ENCODE assay signal across 25 mouse cellular contexts in genomic region chr17:23760231-23760630, GRCm38 (mm10). TPM values are rescaled to one million over a fixed set of nuclear protein-coding genes. Genes with fewer than 3 reads are reported as not detected.
DNase-seq lines count a peak whose midpoint lies in the region; ATAC-seq and TF ChIP-seq lines count a peak whose summit lies in the region.
"Had no signal": no experiment of that assay in that cellular context is flagged by ENCODE, and none has a peak within 500 bp of the region (broad histone marks: within the 10 kb centered on the region; RNA-seq: fewer than 3 reads in every experiment).

No protein-coding gene starts in this region.

- H3K4me2 ChIP-seq in liver, embryonic 13.5 days, result no peak overlapping the region
- H3K4me2 ChIP-seq: embryonic facial prominence, embryonic 12.5 days; forebrain, embryonic 13.5 days; forebrain, embryonic 15.5 days had no signal

- no peak for DNase-seq in liver, embryonic 13.5 days
- DNase-seq in liver (no peak), ES-E14 (ENCODE audit: low read depth, low spot score) (no peak), ZHBTc4 (ENCODE audit: low read depth, low spot score) (peak; percentile 62)
- DNase-seq in neural tube, embryonic 10.5 days (ENCODE audit: extremely low spot score, low spot score), result no peak
- no peak for DNase-seq in retina, embryonic 14.5 days (ENCODE audit: low spot score)
- no peak for DNase-seq in c-Kit-positive CD71-positive TER-119-positive erythroid progenitor cells, embryonic 14.5 days (ENCODE audit: low spot score)
- DNase-seq: adrenal gland, adult 2 months; adrenal gland, postnatal 10 days; adrenal gland, postnatal 25 days; B cell, adult 2 months; cerebellum, adult 11-12 months; cerebellum, adult 2 months; cerebellum, adult 9-10 months; cerebellum, postnatal 10 days; cerebellum, postnatal 25 days; forebrain, postnatal 0 days had no signal

- H3K36me3 ChIP-seq in liver, embryonic 13.5 days, result peaks cover 14% of the 10 kb centered on the region
- H3K36me3 ChIP-seq in E14TG2a.4 (ENCODE audit: insufficient read depth, low read length) (peaks cover 35% of the 10 kb centered on the region), ES-E14 (ENCODE audit: control insufficient read depth, insufficient read depth, low read length, poor library complexity, severe bottlenecking) (peaks cover 31% of the 10 kb centered on the region)

- H3K4me1 ChIP-seq in liver, embryonic 13.5 days (replicated peaks), result peaks cover 7% of the 10 kb centered on the region
- H3K4me1 ChIP-seq in E14TG2a.4 (replicated peaks; ENCODE audit: low read depth, low read length) (peaks cover 75% of the 10 kb centered on the region), ES-E14 (ENCODE audit: control insufficient read depth in 2 of 2, insufficient read depth in 2 of 2, low read length in 2 of 2, poor library complexity in 1 of 2) (peaks cover 0 to 28% of the 10 kb centered on the region in 2 experiments; a peak in 2 of 4 replicates)
- H3K4me1 ChIP-seq: embryonic facial prominence, embryonic 10.5 days; embryonic facial prominence, embryonic 12.5 days; forebrain, embryonic 15.5 days had no signal

- no peak overlapping the region for H3K9ac ChIP-seq in liver, embryonic 13.5 days
- H3K9ac ChIP-seq in ES-E14 (ENCODE audit: insufficient read depth, low read depth, low read length, poor library complexity, severe bottlenecking), result peak overlapping the region; percentile 15; the same call in 1 of the 2 replicates
- H3K9ac ChIP-seq: embryonic facial prominence, embryonic 12.5 days; forebrain, embryonic 13.5 days; forebrain, embryonic 15.5 days; forebrain, postnatal 0 days had no signal

- H3K27me3 ChIP-seq in liver, embryonic 13.5 days, result no peaks in the 10 kb centered on the region
- H3K27me3 ChIP-seq in E14TG2a.4 (ENCODE audit: insufficient read depth, low read length), result no peaks in the 10 kb centered on the region
- H3K27me3 ChIP-seq: CH12.LX; embryonic facial prominence, embryonic 12.5 days; forebrain, embryonic 13.5 days; forebrain, embryonic 15.5 days had no signal

- WGBS in liver, embryonic 13.5 days (ENCODE audit: insufficient replicate concordance), result 84% methylated on average over 9 of the region's 9 CpGs

- 0 out of 2 replicates have a peak, but pooled peaks have one; percentile 34 for ATAC-seq in liver, embryonic 13.5 days (ENCODE audit: low read depth)
- ATAC-seq: CD4-positive, CD25-positive, alpha-beta regulatory T cell, adult 4 months; forebrain, embryonic 13.5 days; forebrain, embryonic 15.5 days; forebrain, postnatal 0 days had no signal

- H3K4me3 ChIP-seq in liver, embryonic 13.5 days (replicated peaks), result no peak overlapping the region
- H3K4me3 ChIP-seq in E14TG2a.4 (replicated peaks; ENCODE audit: low read length) (no peak overlapping the region), ES-E14 (ENCODE audit: insufficient read depth in 1 of 2, low read depth in 1 of 2, low read length in 2 of 2, poor library complexity in 1 of 2, severe bottlenecking in 1 of 2) (no peak overlapping the region)
- H3K4me3 ChIP-seq: embryonic facial prominence, embryonic 10.5 days; embryonic facial prominence, embryonic 12.5 days; forebrain, embryonic 13.5 days; forebrain, embryonic 15.5 days had no signal

- H3K27ac ChIP-seq in liver, embryonic 13.5 days, result no peak overlapping the region
- no peak overlapping the region for H3K27ac ChIP-seq in ES-E14 (ENCODE audit: insufficient read depth, low read depth, low read length, poor library complexity, severe bottlenecking)
- H3K27ac ChIP-seq: embryonic facial prominence, embryonic 10.5 days; embryonic facial prominence, embryonic 12.5 days; forebrain, embryonic 13.5 days; forebrain, embryonic 15.5 days had no signal

- H3K9me3 ChIP-seq in liver, embryonic 13.5 days (replicated peaks), result no peaks in the 10 kb centered on the region
- no peaks in the 10 kb centered on the region for H3K9me3 ChIP-seq in E14TG2a.4 (ENCODE audit: low read length)
- no peaks in the 10 kb centered on the region for H3K9me3 ChIP-seq in ES-E14 (ENCODE audit: control insufficient read depth, insufficient read depth, low read depth, low read length)
- H3K9me3 ChIP-seq: embryonic facial prominence, embryonic 12.5 days; forebrain, embryonic 13.5 days; forebrain, embryonic 15.5 days had no signal

- in situ Hi-C loops in ES-E14 (cut with MboI; ENCODE audit: low sequenced_read_pairs in 2 of 2, unreplicated experiment in 2 of 2), result no loop called here

- peak; percentile 32 for TF ChIP-seq CTCF in E14TG2a.4 (conservative IDR thresholded peaks at IDR 0.05; ENCODE audit: low read length)

TF ChIP-seq in ES-E14, 5 proteins besides CTCF, POLR2A, EP300 and RAD21:
- TF ChIP-seq HCFC1 (IDR thresholded peaks at IDR 0.05; ENCODE audit: borderline replicate concordance, insufficient read depth, low read length) (no peak), CHD2 (IDR thresholded peaks at IDR 0.05; ENCODE audit: low read depth, low read length) (no peak)

RNA-seq across cellular contexts. Expression of gene Flywch1, which starts 11.2 kb away (rescaled TPM):
- 12.6 and 13.0 TPM in 2 replicates for polyA plus RNA-seq in liver, embryonic 13.5 days (2015; fragmentation: Nextera tagmentation; extraction: Ambion mirVana)
- total RNA-seq in ES-E14 (2012; rRNA removed), result 31.6 and 35.1 TPM in 2 replicates

RNA-seq across cellular contexts. Expression of gene Kremen2, which starts 14.6 kb away (rescaled TPM):
- polyA plus RNA-seq in liver, embryonic 13.5 days (2015; fragmentation: Nextera tagmentation; extraction: Ambion mirVana), result 0.10 and 0.17 TPM in 2 replicates
- total RNA-seq in ES-E14 (2012; rRNA removed), result 2.5 and 4.3 TPM in 2 replicates
- total RNA-seq: adrenal gland, adult 2 months; adrenal gland, postnatal 10 days; adrenal gland, postnatal 25 days; MEL had no signal

RNA-seq across cellular contexts. Expression of gene Paqr4, which starts 19.6 kb away (rescaled TPM):
- 7.8 and 7.9 TPM in 2 replicates for polyA plus RNA-seq in liver, embryonic 13.5 days (2015; fragmentation: Nextera tagmentation; extraction: Ambion mirVana)
- 2.8 and 4.0 TPM in 2 replicates for total RNA-seq in ES-E14 (2012; rRNA removed)

RNA-seq across cellular contexts. Expression of gene Flywch2, which starts 25.6 kb away (rescaled TPM):
- polyA plus RNA-seq in liver, embryonic 13.5 days (2015; fragmentation: Nextera tagmentation; extraction: Ambion mirVana), result 1.3 and 1.4 TPM in 2 replicates
- total RNA-seq in ES-E14 (2012; rRNA removed), result 8.0 and 10.8 TPM in 2 replicates
- total RNA-seq: CH12.LX had no signal

RNA-seq across cellular contexts. Expression of gene Srrm2, which starts 30.1 kb away (rescaled TPM):
- polyA plus RNA-seq in liver, embryonic 13.5 days (2015; fragmentation: Nextera tagmentation; extraction: Ambion mirVana), result 228 and 235 TPM in 2 replicates
- total RNA-seq in ES-E14 (2012; rRNA removed), result 192 and 230 TPM in 2 replicates
